Mouse (Mus musculus) ES-CJ7 (cell line): ENCODE measurements around the gene Cuta.

Source experiments
- DNase-seq: peaks from one replicate; pipeline ENCODE4 v3.0.0; 2011; ENCODE audit warnings: low read depth, low spot score

The Cuta gene

DNA sequence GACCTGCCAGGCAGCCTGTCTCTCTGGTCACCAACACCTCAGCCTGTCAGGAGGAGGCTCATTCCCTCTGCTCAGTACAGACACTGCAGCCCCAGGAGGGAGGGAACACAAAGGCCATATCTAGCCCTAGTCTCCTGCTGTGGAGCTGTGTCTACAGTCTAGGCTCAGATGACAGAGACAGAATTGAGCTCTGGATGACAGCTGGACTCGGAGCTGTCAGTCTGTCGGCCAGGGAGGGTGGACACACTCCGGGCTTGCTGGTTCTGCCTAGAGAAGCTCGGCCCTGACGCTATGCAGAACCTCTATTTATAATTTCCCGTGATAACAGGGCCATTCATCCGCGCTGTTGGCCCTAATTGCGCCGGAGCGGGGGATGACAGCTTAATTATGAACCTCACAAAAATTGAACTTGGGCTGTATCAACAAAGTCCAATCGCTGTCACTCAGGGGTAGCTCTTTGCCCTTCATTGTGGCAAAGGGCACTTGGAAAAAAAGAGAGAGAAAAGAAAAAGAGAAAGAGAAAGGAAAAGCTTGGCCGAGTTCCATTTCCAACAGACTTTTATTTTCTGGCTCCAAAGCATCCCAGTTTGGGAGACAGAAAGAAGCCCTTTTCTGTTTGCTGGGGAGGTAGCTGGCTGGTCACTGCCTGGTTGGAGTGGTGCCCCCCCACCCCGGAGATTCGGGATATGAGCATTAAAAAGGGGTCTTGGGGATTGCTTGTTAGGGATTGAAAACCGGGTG is 46.6 kb downstream of the Cuta start:
- DNase-seq: no peak

DNA sequence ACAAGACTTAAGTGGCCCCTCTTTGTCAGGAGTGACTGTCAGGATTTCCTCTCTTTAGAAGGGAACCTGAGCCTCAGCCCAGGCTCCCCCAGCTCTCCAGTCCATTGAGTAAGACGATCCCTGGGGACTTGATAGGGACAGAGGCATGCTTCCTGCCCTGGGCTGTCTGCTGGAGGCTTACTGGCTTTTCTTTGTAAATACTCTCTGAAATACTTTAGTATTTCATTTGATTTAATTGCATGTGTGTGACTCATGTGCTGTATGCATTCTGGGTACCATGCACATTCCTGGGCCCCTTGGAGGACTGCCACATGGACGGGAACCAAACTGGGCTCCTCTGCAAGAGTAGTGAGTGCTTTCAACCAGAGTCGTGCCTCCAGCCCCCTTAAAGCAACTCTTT is 51.4 kb downstream of the Cuta start:
- no peak for DNase-seq

DNA sequence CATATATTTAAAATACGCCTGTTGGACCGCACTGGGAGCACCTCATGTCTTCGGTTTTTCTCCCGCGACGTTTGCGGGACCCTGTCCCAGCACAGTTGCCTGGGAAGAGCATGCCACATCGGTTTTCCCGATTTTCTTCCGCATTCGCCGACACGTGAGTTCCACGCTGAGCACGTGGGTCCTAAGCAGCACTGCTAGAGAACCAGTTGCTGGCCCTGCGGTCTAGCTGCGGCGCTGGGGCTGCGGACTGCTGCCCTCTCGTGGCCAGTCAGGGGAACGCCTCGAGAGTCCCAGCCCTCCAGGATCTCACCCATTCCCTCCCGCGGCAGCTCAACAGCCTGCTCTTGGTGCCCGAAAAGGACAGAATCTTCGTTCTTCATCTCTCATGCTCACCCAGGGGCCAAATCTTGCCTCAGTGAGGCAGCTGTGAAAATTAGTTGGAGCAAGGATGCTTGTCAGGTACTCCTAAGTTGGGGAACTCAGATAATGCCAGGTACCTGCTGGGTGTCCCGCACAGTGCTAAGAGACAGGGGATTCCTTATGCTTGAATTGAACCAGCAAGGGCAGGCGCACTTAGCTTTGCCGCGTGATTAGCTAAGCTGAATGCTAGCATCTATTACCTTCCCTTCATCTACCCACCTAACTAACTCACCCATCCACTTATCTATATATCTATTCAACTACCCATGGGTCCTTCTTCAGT is 53.2 kb downstream of the Cuta start:
- peak; percentile 88 for DNase-seq

DNA sequence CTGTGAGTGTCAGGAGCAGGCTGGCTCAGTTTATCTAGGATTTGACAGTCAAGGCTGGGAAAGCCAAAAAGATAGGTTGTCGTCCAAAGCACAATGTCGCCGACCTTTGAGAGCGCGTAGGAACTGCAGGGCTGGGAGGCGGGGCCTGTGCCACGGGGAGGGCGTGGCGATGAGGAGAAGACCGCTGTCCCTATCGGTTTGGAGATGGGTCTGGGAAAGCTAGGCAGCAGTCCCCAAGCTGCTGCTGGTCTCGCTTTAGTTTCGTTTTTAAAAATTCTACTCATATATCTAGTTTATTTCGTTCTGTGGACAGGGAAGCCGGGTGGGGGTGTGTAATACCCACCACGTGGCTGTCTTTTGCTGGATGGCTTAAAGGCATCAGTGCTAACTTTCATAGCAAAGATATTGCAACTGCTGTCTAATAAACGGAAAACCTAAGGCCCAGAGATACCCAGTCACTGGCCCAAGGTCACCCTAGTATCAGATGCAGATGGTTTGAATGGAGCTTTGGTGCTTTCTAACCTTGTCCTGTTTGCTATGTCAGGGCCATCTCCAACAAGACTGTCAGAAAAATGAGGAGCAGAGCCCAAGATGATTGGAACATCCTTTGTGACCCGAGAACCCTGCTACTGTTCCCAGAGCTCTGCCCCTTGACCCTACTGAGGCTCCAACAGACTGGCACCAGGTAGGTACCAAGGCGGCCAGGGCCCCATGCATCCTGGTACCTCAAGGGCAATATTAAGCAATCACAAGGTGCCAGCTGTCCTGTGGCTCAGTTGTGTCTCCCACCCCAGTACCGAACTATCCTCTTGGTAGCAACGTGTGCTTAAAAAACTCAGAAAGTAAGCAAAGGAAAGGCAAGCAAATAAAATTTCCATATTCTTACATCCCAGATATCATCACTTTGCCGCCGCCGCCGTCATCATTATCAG is 54.1 kb downstream of the Cuta start:
- DNase-seq: peak; percentile 83
